Mouse (Mus musculus) intestine, embryonic 14.5 days (tissue): ENCODE measurements around the gene Bpifa6. TPM values are rescaled to one million over a fixed set of nuclear protein-coding genes. Genes with fewer than 3 reads are reported as not detected.

Experiments used
- ATAC-seq: fragments of 200-750 bp; cut with Nextera tagmentation; replicated peaks from 2 replicates; pipeline ENCODE4 v1.8.0; 2017; ENCODE audit warnings: low read depth, moderate number of reproducible peaks, moderate TSS enrichment, moderate library complexity; ENCODE audit not compliant: low FRiP score, low TSS enrichment
- DNase-seq: peaks from one replicate; pipeline ENCODE4 v3.0.0-alpha.2; 2018; ENCODE audit warnings: low spot score
- H3K27ac ChIP-seq: fragments of 300-500 bp; sonication (generic); 2 replicates; pipeline ENCODE4 v1.5.1; 2014; ENCODE audit warnings: low read depth, mild to moderate bottlenecking, control low read depth
- H3K27me3 ChIP-seq: fragments of 300-500 bp; sonication (generic); replicated peaks from 2 replicates; pipeline ENCODE4 v1.6.1; 2014; ENCODE audit warnings: low read length, control low read depth; ENCODE audit not compliant: control insufficient read depth, insufficient read depth
- H3K36me3 ChIP-seq: fragments of 300-500 bp; sonication (generic); 2 replicates; pipeline ENCODE4 v1.6.1; 2014; ENCODE audit warnings: low read length, control low read depth; ENCODE audit not compliant: control insufficient read depth, insufficient read depth
- H3K4me1 ChIP-seq: fragments of 300-500 bp; sonication (generic); replicated peaks from 2 replicates; pipeline ENCODE4 v1.6.1; 2014; ENCODE audit warnings: low read length, control low read depth, mixed read lengths; ENCODE audit not compliant: control insufficient read depth, insufficient read depth
- H3K4me2 ChIP-seq: fragments of 300-500 bp; sonication (generic); 2 replicates; pipeline ENCODE4 v1.6.1; 2014; ENCODE audit warnings: low read length
- H3K4me3 ChIP-seq: fragments of 300-500 bp; sonication (generic); 2 replicates; pipeline ENCODE4 v1.5.1; 2014; ENCODE audit warnings: low read depth, low read length, control low read depth, mixed read lengths
- H3K9ac ChIP-seq: fragments of 300-500 bp; sonication (generic); 2 replicates; pipeline ENCODE4 v1.6.1; 2014; ENCODE audit warnings: mild to moderate bottlenecking, low read length
- H3K9me3 ChIP-seq: fragments of 300-500 bp; sonication (generic); 2 replicates; pipeline ENCODE4 v1.6.1; 2016; ENCODE audit warnings: low read length, control low read depth; ENCODE audit not compliant: control insufficient read depth
- WGBS: fragments of 180-500 bp; shearing (Covaris S2); extraction: QIAGEN DNeasy Blood & Tissue Kit; methylation state at CpG from one replicate; pipeline ENCODE4 v1.1.7; 2014; 5-methylcytosine and 5-hydroxymethylcytosine counted together
- polyA plus RNA-seq: library from polyadenylated mRNA; unstranded; fragments of >200 nt; fragmentation: Nextera tagmentation; extraction: Ambion mirVana; gene quantifications from 2 replicates; pipeline ENCODE4 v1.2.1, GENCODE M21; 2014

Bpifa6 gene
- not detected in 2 replicates for polyA plus RNA-seq

GRCm38 (mm10) chr2:153974582-153974981 is at the start of gene Bpifa6:
Gene Bpifa6 (plus strand): TSS chr2:153974945.
- Histone ChIP-seq H3K36me3 (no peaks in the 10 kb centered on the region), H3K27me3 (no peaks in the 10 kb centered on the region), H3K9ac (no peak within 1 kb of the TSS), H3K9me3 (no peaks in the 10 kb centered on the region), H3K27ac (no peak within 1 kb of the TSS), H3K4me3 (no peak within 1 kb of the TSS), H3K4me1 (no peaks in the 10 kb centered on the region), H3K4me2 (no peak within 1 kb of the TSS)
- DNase-seq (no peak), ATAC-seq (no peak)
- 68% methylated on average over 5 of the region's 5 CpGs for WGBS

- Histone ChIP-seq H3K9ac (no peak overlapping the region), H3K36me3 (no peaks in the 10 kb centered on the region), H3K4me1 (no peaks in the 10 kb centered on the region), H3K9me3 (no peaks in the 10 kb centered on the region), H3K27ac (no peak overlapping the region), H3K27me3 (no peaks in the 10 kb centered on the region), H3K4me3 (no peak overlapping the region), H3K4me2 (no peak overlapping the region)
- no peak for ATAC-seq
- 45% methylated on average over 3 of the region's 3 CpGs for WGBS
- DNase-seq = peak; percentile 80
These were observed 44.8 kb upstream of the Bpifa6 start for GRCm38 (mm10) chr2:153929871-153930413.

- WGBS = 74% methylated on average over 6 of the region's 6 CpGs
- ATAC-seq (no peak), DNase-seq (no peak)
- Histone ChIP-seq H3K9me3 (no peaks in the 10 kb centered on the region), H3K4me2 (no peak overlapping the region), H3K4me1 (no peaks in the 10 kb centered on the region), H3K27ac (no peak overlapping the region), H3K27me3 (no peaks in the 10 kb centered on the region), H3K36me3 (no peaks in the 10 kb centered on the region), H3K4me3 (no peak overlapping the region), H3K9ac (no peak overlapping the region)
These were observed 43.6 kb upstream of the Bpifa6 start for GRCm38 (mm10) chr2:153931125-153931524.

- Histone ChIP-seq H3K36me3 (no peaks in the 10 kb centered on the region), H3K27me3 (no peaks in the 10 kb centered on the region), H3K9ac (no peak overlapping the region), H3K4me1 (no peaks in the 10 kb centered on the region), H3K4me2 (no peak overlapping the region), H3K4me3 (no peak overlapping the region), H3K9me3 (no peaks in the 10 kb centered on the region), H3K27ac (no peak overlapping the region)
- DNase-seq = no peak
- ATAC-seq = no peak
- 72% methylated on average over 6 of the region's 6 CpGs for WGBS
These were observed 41.4 kb upstream of the Bpifa6 start for GRCm38 (mm10) chr2:153933311-153933710.

- no peak overlapping the region for H3K9ac ChIP-seq
- H3K4me3 ChIP-seq = no peak overlapping the region
- WGBS = 83% methylated on average over 6 of the region's 6 CpGs
- H3K27me3 ChIP-seq = no peaks in the 10 kb centered on the region
- H3K9me3 ChIP-seq = no peaks in the 10 kb centered on the region
- no peak overlapping the region for H3K4me2 ChIP-seq
- no peak overlapping the region for H3K27ac ChIP-seq
- no peaks in the 10 kb centered on the region for H3K36me3 ChIP-seq
- no peak for ATAC-seq
- no peaks in the 10 kb centered on the region for H3K4me1 ChIP-seq
- no peak for DNase-seq
These were observed 39.4 kb upstream of the Bpifa6 start for GRCm38 (mm10) chr2:153935348-153935747.

- no peak for DNase-seq
- no peak within 1 kb of the TSS for H3K4me2 ChIP-seq
- no peak within 1 kb of the TSS for H3K9ac ChIP-seq
- no peaks in the 10 kb centered on the region for H3K9me3 ChIP-seq
- no peak within 1 kb of the TSS for H3K27ac ChIP-seq
- no peaks in the 10 kb centered on the region for H3K36me3 ChIP-seq
- no peaks in the 10 kb centered on the region for H3K4me1 ChIP-seq
- 84% methylated on average over 5 of the region's 5 CpGs for whole genome bisulfite sequencing
- no peak within 1 kb of the TSS for H3K4me3 ChIP-seq
- no peak for ATAC-seq
- H3K27me3 ChIP-seq = no peaks in the 10 kb centered on the region
These were observed 36.9 kb upstream of the Bpifa6 start, which contains the start of gene Bpifb4 for GRCm38 (mm10) chr2:153937843-153938242. Gene Bpifb4 (plus strand): TSS chr2:153938212.

GRCm38 (mm10) chr2:153943537-153943936 is 31.2 kb upstream of the Bpifa6 start:
- no peak for ATAC-seq
- no peaks in the 10 kb centered on the region for H3K4me1 ChIP-seq
- H3K36me3 ChIP-seq = no peaks in the 10 kb centered on the region
- H3K9ac ChIP-seq = no peak overlapping the region
- H3K4me3 ChIP-seq = no peak overlapping the region
- peak; percentile 81 for DNase-seq
- WGBS = 32% methylated on average over 3 of the region's 3 CpGs
- H3K4me2 ChIP-seq = no peak overlapping the region
- H3K9me3 ChIP-seq = no peaks in the 10 kb centered on the region
- no peaks in the 10 kb centered on the region for H3K27me3 ChIP-seq
- no peak overlapping the region for H3K27ac ChIP-seq

- ATAC-seq (no peak), DNase-seq (no peak)
- no peaks in the 10 kb centered on the region for H3K36me3 ChIP-seq
- H3K9me3 ChIP-seq = no peaks in the 10 kb centered on the region
- H3K4me1 ChIP-seq = no peaks in the 10 kb centered on the region
- no peak overlapping the region for H3K9ac ChIP-seq
- H3K4me2 ChIP-seq = no peak overlapping the region
- 77% methylated on average over 8 of the region's 8 CpGs for WGBS
- H3K27me3 ChIP-seq = no peaks in the 10 kb centered on the region
- H3K27ac ChIP-seq = no peak overlapping the region
- no peak overlapping the region for H3K4me3 ChIP-seq
These were observed 30.2 kb upstream of the Bpifa6 start for GRCm38 (mm10) chr2:153944567-153944966.

GRCm38 (mm10) chr2:153952897-153953296 is 21.8 kb upstream of the Bpifa6 start:
- H3K4me1 ChIP-seq = no peaks in the 10 kb centered on the region
- 26% methylated on average over 6 of the region's 6 CpGs for WGBS
- ATAC-seq = no peak
- H3K27ac ChIP-seq = no peak overlapping the region
- no peaks in the 10 kb centered on the region for H3K27me3 ChIP-seq
- H3K9ac ChIP-seq = no peak overlapping the region
- H3K9me3 ChIP-seq = no peaks in the 10 kb centered on the region
- H3K4me2 ChIP-seq = no peak overlapping the region
- no peak overlapping the region for H3K4me3 ChIP-seq
- no peaks in the 10 kb centered on the region for H3K36me3 ChIP-seq
- peak; percentile 83 for DNase-seq
